Mouse (Mus musculus) cerebellum, postnatal 25 days (tissue): ENCODE measurements around the gene Cdt1.
A peak's percentile ranks its signal among the peaks of the same experiment; 100 is the strongest.

Source experiments
- DNase-seq, 2 experiments: peaks; one replicate each; pipeline ENCODE4 v3.0.0; 2021; ENCODE audit warnings: mixed read lengths in 2 of 2

Cdt1 gene

GRCm38 (mm10) chr8:122616181-122616905 lies 48.5 kb downstream of the Cdt1 start:
- DNase-seq, result no peak

GRCm38 (mm10) chr8:122617947-122618546 lies 50.2 kb downstream of the Cdt1 start:
- DNase-seq, result peak; percentile 90 to 94

- no peak for DNase-seq
Measured at GRCm38 (mm10) chr8:122618660-122619378, 51.0 kb downstream of the Cdt1 start.

GRCm38 (mm10) chr8:122620446-122620845 lies 52.6 kb downstream of the Cdt1 start:
- DNase-seq, result peak in 1 of 2 experiments; percentile 9

- no peak for DNase-seq
Measured at GRCm38 (mm10) chr8:122622727-122623126, 54.9 kb downstream of the Cdt1 start, which contains the start of gene Pabpn1l. Gene Pabpn1l, minus strand, starts transcription at chr8:122622739.
